Mouse (Mus musculus) c-Kit-negative CD71-positive TER-119-positive erythroid progenitor cells, embryonic 14.5 days (primary cell): ENCODE results near the gene Agpat3.
"Not testable (repeated sequence)": the region's sequence is repeated elsewhere in the genome, so short reads cannot be mapped to it uniquely, and the experiment has no call there.

ENCODE experiments used
- DNase-seq: peaks from one replicate; pipeline ENCODE4 v3.0.0-alpha.2; 2013; ENCODE audit warnings: low read depth, low spot score

Agpat3 gene

DNA sequence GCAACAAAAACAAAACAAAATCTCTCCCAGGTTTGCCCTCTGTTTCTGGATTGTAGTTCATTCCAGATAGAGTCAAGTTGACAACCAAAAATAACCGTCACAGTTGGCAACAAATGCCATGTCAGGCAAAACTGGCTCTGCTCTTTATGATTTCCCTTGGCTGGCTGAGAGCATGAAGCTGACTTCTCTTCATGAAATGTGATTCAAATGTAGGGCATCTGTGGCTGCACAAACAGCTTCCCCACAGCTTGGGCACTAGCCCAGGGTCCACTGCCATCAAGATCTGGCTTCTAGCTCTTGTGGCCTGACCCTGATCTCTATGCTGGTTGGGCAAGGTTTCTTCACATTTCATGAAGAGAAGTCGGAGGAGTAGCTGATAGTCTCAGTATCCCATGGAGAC is 9.7 kb upstream of the Agpat3 start:
- DNase-seq: no peak

DNA sequence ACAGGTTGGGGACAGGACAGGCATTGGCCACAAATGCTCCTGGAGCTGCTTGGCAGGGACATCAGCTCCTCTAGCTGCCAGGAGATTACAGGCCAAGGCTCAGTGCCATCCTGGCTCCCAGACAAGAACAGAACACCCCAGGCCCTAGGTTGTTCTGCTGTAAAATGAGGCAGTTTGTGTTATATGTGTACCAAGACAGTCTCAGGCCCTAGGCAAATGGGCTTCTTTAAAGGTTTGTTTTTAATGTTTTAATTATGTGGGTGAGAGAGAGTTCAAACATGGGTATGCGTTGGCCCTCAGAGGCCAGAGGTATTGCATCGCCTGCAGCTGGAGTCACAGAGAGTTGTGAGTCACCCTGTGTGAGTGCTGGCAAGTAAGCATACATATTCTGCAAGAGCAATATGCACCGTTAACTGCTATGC is 8.0 kb upstream of the Agpat3 start:
- no peak for DNase-seq

GRCm38 (mm10) chr10:78358999-78359398 is 6.7 kb upstream of the Agpat3 start:
- DNase-seq: not testable (repeated sequence)

DNA sequence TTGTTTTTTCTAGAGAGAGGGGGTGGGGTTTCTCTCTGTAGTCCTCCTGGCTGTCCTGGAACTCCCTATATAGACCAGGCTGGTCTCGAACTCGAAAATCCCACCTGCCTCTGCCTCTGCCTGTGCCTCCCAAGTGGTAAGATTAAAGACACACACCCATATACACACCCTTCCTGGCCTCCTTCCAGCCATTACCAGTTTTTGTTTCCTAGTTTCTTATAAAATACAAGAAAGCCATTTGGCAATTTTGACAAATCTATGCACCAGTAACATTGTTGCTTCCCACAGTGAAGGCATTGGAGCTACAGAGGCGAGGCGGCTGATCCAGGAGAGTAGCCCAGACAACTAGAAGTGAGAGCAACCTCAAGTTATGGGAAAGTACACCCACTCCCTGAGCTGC is 6.0 kb upstream of the Agpat3 start:
- no peak for DNase-seq

GRCm38 (mm10) chr10:78357742-78358141 is 5.5 kb upstream of the Agpat3 start:
- no peak for DNase-seq

GRCm38 (mm10) chr10:78355931-78356593 is 3.8 kb upstream of the Agpat3 start:
- DNase-seq: no peak

DNA sequence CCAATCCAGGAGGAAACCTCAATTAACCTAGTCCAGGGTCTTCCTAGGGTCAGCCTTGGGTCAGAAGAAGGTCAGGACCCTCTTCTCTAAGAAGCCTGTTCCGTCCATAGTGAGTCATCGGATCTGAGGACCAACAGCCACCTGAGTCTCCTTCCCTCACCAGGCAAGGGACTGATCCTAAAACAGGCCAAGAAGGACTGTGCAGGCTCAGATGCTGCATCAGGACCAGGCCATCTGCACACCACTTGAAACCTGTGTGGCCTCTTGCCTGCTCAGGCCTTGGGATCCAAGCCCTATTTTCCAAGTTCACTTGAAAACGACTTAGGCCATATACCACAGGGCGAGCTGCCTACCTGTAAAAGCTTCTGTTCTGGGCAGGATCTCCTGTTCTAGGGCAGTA is 907 bp upstream of the Agpat3 start:
- DNase-seq: no peak

DNA sequence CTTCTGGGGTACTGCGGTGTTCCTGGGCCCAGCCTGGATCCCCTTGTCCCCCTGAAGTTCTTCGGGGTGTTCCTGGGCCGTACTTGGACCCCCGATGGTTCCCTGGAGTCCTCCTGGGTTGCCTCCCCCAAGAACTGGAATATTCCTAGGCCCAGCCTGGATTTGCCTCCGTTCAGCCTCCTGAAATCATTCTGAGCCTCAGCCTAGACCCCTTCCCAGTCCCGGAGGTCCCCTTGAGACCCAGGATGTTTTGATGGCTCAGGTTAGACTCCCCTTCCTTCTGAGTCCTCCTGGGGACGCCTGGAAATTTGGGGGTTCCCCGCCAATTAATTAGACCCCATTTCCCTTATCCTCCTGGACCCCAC is 359 bp upstream of the Agpat3 start:
- no peak for DNase-seq

GRCm38 (mm10) chr10:78351564-78351886 is 764 bp downstream of the Agpat3 start:
- DNase-seq: no peak

GRCm38 (mm10) chr10:78350796-78351556 is 1.3 kb downstream of the Agpat3 start:
- no peak for DNase-seq

DNA sequence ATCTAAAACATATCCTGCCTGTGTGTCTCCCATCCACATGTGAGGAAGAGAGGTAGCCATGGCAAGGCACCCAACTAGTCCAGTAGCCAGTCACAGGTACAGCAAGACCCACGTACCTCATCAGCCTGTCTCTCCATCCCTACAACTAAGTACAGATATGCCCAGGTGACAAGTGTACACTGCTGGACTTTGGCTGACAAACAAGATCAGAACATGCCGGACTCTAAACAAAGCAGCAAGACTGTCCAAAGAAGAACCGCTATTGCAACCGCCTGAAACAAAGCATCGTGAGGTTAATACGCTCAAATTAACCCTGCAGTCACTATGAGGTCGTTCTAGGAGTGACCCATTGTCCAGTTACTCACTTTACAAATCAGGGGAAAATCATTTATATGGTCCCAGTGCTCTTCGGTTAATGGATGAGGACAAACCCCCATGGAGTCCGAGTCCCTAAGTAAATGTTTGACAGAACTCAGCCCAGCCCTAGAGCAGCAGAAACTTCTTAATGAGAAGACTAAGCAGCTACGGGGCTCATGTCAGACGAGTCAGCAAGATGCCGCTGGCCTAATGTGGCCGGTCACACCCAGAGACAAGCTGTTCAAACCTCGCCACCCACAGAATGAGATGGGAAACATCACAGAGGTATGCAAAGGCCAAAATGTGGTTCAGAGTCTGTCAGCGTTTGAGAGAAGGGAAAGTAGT is 2.7 kb downstream of the Agpat3 start:
- DNase-seq: no peak

GRCm38 (mm10) chr10:78348211-78348610 is 4.1 kb downstream of the Agpat3 start:
- DNase-seq: no peak

- no peak for DNase-seq
Observed at GRCm38 (mm10) chr10:78347486-78347885, 4.8 kb downstream of the Agpat3 start.

DNA sequence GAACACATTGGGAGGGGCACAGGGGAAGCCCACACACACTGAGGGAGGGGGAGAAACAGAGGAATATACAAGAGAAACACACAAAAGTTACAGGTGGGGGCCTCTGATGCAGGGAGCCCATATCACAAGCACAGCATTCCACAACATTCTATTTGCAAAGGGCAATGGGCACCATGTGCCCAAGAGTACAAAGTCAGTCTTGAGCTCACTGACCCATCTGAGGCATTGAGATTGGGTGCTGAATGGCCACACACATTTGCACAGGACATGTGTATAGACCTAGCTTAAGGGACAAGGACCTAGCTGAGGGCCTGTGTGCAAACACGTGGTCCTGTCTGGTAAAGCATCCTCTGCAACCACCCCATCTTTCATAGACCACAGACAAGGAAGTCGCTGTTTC is 6.8 kb downstream of the Agpat3 start:
- DNase-seq: no peak

DNA sequence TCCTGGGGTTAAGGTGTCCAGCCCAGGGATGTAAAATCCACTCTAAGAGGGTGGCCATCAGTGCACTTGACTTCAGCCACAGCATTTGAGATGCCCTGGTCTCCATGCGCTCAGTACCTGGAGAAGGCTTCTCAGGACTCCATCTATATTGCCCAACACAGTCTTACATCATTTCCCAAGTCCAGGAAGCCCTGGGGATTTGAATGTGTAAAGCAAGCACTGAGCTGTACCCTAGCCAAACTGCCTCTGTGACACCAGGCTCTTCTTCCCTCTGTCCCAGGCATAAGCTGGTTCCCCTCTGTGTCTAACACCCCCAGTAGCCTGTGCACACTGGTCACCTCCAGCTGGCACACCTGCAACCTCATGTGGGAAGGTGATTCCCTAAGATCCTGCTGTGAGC is 10.2 kb downstream of the Agpat3 start:
- no peak for DNase-seq

DNA sequence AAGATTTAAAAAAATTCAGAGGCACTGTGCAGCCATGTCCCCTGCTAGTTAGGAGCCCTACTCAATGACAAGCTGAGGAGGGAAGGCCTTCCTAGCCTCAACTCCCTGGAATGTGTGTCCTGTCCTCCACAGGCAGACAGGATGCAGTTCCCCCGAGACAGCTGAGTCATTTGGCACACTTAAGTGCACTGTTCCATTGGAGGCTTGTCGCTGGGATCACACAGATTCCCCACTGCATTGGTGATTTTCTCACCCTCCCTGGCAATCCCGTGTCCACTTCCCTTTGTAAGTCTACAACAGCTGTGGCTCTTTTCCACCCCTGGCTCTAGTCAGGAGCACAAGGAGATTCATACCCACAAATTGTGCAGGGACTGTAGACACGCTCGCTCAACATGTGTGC is 14.1 kb downstream of the Agpat3 start:
- no peak for DNase-seq

DNA sequence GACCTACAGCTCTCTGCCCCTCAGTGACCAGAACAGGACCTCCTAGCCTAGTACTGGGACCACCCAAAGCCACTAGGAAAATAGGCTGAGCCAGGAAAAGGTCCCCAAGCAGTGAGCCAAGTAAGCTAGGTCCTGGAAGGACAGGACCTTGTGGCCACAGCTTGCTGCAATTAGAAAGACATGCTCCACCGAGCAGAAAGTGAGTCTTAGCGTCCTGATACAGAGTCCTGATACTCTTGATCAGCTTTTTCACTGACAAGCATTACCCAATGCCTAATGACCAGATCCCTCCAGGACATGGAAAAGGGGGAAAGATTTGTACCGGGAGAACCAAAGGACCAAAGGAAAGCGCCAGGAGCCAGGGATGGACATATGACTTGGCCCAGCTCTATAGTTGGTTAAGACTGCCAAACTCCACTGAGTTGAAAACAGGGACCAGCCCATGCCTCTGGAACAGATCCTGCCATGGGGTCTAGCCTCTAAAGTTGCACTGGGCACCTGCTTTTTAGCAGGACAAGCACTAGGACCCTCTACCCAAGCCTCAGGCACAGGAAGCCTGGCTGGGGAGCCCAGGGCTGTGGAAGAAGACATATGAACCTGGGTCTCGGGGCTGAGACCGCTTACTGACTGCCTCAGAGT is 17.2 kb downstream of the Agpat3 start:
- DNase-seq: no peak

- DNase-seq: no peak
Observed at GRCm38 (mm10) chr10:78331577-78331976, 20.7 kb downstream of the Agpat3 start.

DNA sequence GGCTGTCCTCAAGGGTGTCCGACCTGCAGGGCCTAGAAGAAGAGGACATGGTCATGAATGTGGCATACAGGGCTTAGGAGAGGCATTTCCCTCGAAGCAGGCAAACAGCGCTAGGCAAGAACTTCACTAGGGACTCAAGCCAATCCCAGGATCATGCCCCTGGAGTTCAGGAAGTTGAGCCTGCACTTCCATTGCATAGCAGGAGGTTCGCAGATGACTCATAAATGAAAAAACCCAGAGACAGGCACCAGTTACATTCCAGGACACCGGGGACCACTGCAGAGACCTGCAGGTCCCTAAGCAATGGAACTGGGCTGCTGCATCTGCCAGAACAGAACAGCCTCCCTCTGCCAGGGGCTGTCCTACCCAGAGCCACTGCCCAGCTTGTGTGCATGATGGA is 23.0 kb downstream of the Agpat3 start:
- DNase-seq: no peak

DNA sequence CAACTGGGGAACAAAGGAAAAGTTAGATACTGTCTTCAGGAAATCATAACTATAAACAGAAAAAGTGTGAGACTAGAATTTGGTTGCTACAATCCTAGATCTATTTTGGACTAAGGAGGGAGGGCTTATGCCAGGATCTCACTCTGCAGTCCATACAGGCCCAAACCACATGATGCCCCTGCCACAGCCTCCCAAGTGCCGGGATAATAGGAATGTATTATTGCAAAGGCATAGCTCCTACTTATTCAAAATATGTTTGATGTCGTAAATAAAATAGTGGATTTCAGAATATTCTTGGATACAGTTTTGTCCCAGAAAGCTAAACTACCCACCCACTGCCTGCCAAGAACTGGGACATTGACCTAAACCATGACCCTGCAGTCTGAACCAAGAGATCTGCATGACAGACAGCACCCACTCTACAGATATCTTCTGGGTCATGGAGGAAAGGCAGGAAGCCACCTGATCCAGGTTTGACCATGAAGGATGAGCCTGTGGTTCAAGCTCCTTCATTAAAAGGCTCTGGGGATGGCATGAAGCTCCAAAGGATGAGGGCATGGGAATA is 24.2 kb downstream of the Agpat3 start:
- no peak for DNase-seq

DNA sequence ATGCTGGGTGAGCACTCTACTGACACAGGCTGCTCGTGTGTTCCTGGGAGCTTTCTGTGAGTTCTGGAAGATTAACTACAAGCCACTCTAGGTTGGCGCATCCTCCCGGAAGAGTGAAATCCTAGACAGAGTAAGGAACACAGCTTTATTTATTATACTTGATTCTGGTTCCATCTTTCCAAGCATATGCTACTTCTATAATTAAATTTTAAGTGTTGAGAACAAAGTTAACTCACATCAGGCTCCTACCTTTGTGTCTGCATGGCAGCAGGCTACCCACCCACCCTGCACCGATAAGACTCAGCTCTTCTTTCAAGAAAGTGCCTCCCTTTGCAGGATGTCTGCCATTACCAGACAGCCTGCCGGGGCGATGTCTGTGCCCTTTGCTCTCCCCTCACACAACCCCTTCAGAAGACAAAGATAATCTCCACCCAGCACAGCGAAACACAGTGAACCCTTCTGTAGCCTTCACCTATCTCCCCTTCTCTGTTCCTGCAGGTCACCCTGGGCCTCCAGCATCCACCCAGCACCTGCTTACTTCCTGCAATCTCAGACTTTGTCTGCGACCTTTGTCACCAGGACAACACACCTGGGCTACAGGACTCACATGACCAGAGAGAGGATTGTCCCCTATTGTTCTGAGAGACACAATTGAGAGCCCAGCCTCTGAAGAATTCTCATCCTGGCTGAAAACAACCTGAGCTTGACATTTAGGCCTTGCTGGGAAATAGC is 26.2 kb downstream of the Agpat3 start:
- DNase-seq: no peak
